Mouse (Mus musculus): ENCODE measurements around the gene Ppp2ca. TPM values are rescaled to one million over a fixed set of nuclear protein-coding genes. Genes with fewer than 3 reads are reported as not detected.
A peak's percentile ranks its signal among the peaks of the same experiment; 100 is the strongest.

Gene Ppp2ca
- 122 TPM in 2 replicates for polyA plus RNA-seq (2015; fragmentation: Nextera tagmentation; extraction: Ambion mirVana)

DNA sequence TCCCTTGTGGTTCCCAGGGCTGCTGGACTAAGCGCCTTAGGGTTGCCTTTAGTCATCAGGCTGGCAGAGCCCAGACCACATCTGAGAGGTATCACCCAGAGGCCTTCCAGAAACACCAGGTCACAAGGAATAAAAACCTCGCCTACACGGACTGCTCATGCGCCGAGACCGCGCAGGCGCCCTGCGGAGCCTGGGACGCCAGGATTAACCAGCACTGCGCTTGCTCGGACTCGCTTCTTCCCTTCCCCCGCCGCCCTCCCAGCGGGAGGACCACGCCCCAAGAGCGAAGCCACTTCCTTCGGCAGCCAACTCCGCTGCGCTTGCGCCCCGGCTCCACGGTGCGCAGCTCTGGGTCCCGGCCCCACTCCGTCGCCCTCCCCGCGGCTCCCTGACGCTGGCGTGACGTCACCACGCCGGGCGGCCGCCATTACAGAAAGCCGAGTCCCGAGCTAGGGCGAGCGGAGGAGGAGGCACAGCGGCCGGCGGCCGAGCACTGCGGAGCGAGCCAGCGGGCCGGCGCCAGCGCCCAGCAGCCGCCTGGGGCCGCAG, at the start of gene Ppp2ca:
Gene Ppp2ca, plus strand, starts transcription at position 284 of the 549 bp plus-strand sequence.
- Histone ChIP-seq H3K4me3 (peak within 1 kb of the TSS; percentile 98), H3K4me1 (replicated peaks) (peaks cover 38% of the 10 kb centered on the region), H3K27ac (peak within 1 kb of the TSS; percentile 100), H3K9ac (peak within 1 kb of the TSS; percentile 99), H3K9me3 (no peaks in the 10 kb centered on the region), H3K4me2 (peak within 1 kb of the TSS; percentile 86), H3K36me3 (no peaks in the 10 kb centered on the region), H3K27me3 (no peaks in the 10 kb centered on the region)
- peak; percentile 98 for ATAC-seq (ENCODE audit: low FRiP score)
- WGBS = under 1% methylated on average over 49 of the region's 53 CpGs

DNA sequence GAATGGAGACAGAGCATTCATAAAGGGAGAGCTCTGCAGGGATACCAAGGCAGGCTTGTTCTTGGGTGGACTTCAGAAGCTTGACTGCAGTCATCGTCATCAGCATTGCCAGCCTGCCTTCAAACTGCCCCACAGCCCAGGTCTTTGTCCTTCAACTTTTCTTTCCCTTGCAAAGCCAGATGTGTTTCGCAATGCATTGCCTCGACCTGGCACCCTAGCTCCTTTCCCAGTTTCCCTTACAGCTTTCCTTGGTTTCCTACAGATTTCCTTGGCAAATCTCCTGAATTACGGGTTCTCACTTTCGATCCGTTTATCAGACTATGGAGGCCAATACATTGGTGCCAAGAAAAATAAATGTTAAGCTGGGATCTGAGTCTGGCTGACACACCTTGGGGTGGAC, 45.1 kb upstream of the Ppp2ca start:
- Histone ChIP-seq H3K36me3 (no peaks in the 10 kb centered on the region), H3K4me2 (no peak overlapping the region), H3K4me1 (replicated peaks) (no peaks in the 10 kb centered on the region), H3K9me3 (no peaks in the 10 kb centered on the region), H3K27me3 (no peaks in the 10 kb centered on the region), H3K4me3 (no peak overlapping the region), H3K27ac (no peak overlapping the region), H3K9ac (no peak overlapping the region)
- ATAC-seq (ENCODE audit: low FRiP score) = no peak
- WGBS = 85% methylated on average over 6 of the region's 6 CpGs

DNA sequence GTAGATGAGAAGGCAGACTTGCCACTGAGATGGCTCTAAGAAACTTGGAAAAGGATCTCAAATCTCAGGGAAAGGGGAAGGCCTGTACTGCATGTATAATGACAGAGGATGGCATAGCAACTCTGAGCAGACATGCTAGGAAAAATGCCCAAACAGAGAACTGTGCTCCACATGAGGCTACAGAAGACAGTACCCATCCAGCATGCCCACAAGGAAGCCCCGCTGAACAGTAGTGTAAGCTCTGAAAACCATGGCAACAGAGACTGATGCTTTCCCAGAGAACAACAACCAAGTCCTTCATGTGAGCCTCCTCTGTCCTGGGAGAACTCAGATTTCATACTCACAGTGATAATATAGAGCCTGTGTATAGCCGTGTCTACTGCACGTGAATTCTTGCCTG, 43.8 kb upstream of the Ppp2ca start:
- 76% methylated on average over 3 of the region's 3 CpGs for WGBS
- no peak for ATAC-seq (ENCODE audit: low FRiP score)
- H3K4me1 ChIP-seq (replicated peaks) = no peaks in the 10 kb centered on the region
- H3K4me3 ChIP-seq = no peak overlapping the region
- no peak overlapping the region for H3K9ac ChIP-seq
- no peaks in the 10 kb centered on the region for H3K36me3 ChIP-seq
- H3K27me3 ChIP-seq = no peaks in the 10 kb centered on the region
- H3K27ac ChIP-seq = no peak overlapping the region
- no peaks in the 10 kb centered on the region for H3K9me3 ChIP-seq
- H3K4me2 ChIP-seq = no peak overlapping the region

DNA sequence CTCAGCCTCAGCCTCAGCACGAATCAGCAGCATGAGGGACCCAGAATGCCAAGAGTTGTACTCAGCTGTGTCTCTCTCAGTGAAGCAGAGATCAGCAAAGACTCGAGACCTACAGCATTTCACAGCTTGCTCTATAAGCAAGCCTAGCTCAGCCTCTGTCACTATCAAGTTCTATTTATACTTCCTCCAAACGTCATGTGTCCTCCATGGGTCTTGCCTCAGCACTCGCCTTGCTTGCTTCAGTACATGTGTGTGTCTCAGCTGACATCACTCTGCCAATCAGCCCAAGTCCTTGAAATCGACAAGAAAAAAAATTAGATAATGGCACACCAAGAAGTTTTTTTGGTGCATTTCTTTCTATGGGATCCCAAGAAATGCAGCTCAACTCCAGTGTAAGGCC, 42.3 kb upstream of the Ppp2ca start:
- no peaks in the 10 kb centered on the region for H3K27me3 ChIP-seq

DNA sequence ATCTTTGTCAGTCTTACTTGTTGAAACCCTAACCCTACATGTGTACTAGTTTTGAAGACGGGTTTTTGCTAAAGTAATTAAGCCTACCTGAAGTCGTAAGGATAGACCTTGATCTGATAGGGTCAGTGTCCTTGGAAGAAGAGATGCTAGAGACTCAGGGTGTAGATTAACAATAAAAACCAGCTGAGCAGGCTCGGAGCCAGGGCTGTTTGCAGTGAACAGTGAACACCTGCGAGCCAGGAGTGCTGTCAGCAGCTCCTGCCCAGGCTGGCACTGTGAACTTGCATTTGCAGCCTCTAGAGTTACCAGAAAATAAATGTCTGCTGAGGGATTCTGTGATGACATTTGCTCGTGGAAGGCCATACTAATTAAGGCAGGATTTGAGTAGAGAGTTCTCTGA, 39.5 kb upstream of the Ppp2ca start:
- no peak overlapping the region for H3K4me2 ChIP-seq
- no peaks in the 10 kb centered on the region for H3K36me3 ChIP-seq
- H3K9ac ChIP-seq = no peak overlapping the region
- 80% methylated on average over 5 of the region's 5 CpGs for WGBS
- no peaks in the 10 kb centered on the region for H3K9me3 ChIP-seq
- no peaks in the 10 kb centered on the region for H3K27me3 ChIP-seq
- ATAC-seq (ENCODE audit: low FRiP score) = no peak
- H3K4me3 ChIP-seq = no peak overlapping the region
- H3K4me1 ChIP-seq (replicated peaks) = no peaks in the 10 kb centered on the region
- no peak overlapping the region for H3K27ac ChIP-seq

More for the DNA sequence above, 42.3 kb upstream of the Ppp2ca start:
- Histone ChIP-seq H3K9ac (no peak overlapping the region), H3K4me1 (replicated peaks) (no peaks in the 10 kb centered on the region), H3K4me3 (no peak overlapping the region), H3K4me2 (no peak overlapping the region), H3K9me3 (no peaks in the 10 kb centered on the region), H3K27ac (no peak overlapping the region), H3K36me3 (no peaks in the 10 kb centered on the region)
- 85% methylated on average over 5 of the region's 5 CpGs for WGBS
- no peak for ATAC-seq (ENCODE audit: low FRiP score)

DNA sequence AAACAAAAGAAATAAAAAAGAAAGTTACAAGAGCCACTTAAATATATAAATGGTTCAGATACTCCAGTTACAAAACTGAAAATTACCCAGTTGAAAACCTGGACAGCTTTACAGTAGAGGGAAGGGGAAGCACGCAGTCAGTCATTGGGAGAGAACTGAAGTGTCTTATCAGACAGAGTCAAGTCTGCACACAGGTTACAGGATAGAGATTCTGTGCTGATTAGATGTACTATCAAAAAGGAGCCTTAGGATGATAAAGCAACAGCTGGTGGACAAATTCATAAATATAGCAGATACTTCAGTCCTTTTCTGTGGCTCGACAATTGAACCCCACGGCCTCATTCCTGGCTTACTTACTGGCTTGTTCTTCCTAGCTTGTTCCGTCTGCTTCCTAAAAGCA, 38.2 kb upstream of the Ppp2ca start:
- H3K4me2 ChIP-seq = no peak overlapping the region
- H3K36me3 ChIP-seq = no peaks in the 10 kb centered on the region
- no peak for ATAC-seq (ENCODE audit: low FRiP score)
- no peaks in the 10 kb centered on the region for H3K27me3 ChIP-seq
- no peak overlapping the region for H3K27ac ChIP-seq
- no peaks in the 10 kb centered on the region for H3K9me3 ChIP-seq
- no peak overlapping the region for H3K9ac ChIP-seq
- no peaks in the 10 kb centered on the region for H3K4me1 ChIP-seq (replicated peaks)
- WGBS = 97% methylated on average over 4 of the region's 4 CpGs
- H3K4me3 ChIP-seq = no peak overlapping the region

DNA sequence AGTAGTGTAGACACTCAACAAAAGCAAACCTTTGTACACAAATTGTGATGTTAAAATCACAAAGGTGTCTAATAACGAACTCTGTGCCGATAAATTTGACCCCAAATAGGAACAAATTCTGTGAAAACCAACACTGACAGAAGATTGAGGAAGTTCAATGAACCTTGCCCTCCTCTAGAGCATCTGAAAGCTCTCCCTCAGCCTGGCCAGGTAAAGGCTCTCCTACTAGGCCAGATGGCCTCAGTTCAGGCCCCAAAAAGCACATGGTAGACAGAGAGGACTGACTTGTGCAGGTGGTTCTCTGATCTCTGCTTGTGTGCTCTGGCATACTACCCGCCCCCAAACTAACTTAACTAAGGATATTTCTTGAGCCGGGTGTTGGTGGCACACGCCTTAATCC, 36.1 kb upstream of the Ppp2ca start:
- Histone ChIP-seq H3K9me3 (no peaks in the 10 kb centered on the region), H3K27me3 (no peaks in the 10 kb centered on the region), H3K4me3 (no peak overlapping the region), H3K4me2 (no peak overlapping the region), H3K27ac (no peak overlapping the region), H3K36me3 (no peaks in the 10 kb centered on the region), H3K9ac (no peak overlapping the region), H3K4me1 (replicated peaks) (no peaks in the 10 kb centered on the region)
- no peak for ATAC-seq (ENCODE audit: low FRiP score)
- WGBS = 96% methylated on average over 5 of the region's 5 CpGs

DNA sequence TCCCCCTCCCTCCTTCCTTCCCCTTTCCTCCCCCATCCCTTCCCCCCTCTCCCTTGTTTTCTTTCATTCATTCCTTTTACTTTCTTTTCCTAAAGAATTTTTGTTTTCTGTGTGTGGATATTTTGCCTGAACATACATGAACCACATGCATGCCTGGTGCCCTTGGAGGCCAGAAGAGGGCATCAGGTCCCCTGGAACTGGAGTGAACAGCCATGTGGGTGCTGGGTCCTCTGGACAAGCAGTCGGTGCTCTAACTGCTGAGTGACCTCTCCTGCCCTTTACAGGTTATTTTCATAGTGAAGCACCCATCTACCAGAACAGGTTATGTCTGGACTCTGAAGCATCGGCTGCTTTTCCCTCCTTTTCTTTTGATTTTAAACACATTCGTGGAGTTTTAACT, 34.1 kb upstream of the Ppp2ca start:
- no peak overlapping the region for H3K4me3 ChIP-seq
- H3K9ac ChIP-seq = no peak overlapping the region
- no peak for ATAC-seq (ENCODE audit: low FRiP score)
- H3K36me3 ChIP-seq = no peaks in the 10 kb centered on the region
- H3K27ac ChIP-seq = no peak overlapping the region
- WGBS = 50% methylated on average over 3 of the region's 3 CpGs
- H3K27me3 ChIP-seq = no peaks in the 10 kb centered on the region
- H3K9me3 ChIP-seq = no peaks in the 10 kb centered on the region
- no peak overlapping the region for H3K4me2 ChIP-seq
- H3K4me1 ChIP-seq (replicated peaks) = no peaks in the 10 kb centered on the region

DNA sequence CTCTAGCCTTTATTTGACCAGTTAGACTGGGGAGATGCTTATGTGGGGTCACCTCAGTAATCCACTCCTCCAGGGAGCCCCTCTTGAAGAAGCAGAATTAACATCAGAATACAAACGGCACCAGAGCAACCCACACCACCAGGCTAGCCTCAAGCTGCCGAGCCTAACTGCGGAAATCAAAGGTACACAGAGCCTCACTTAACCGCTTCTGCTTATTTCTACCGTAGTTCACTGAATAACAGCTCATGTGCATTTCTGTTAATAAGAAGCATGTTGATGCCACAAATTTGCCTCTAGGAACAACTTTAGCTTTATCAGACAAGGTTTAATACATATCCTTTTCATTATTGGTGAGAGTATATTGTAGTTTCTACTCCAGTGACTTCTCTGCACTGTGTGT, 32.6 kb upstream of the Ppp2ca start:
- Histone ChIP-seq H3K27ac (no peak overlapping the region), H3K4me1 (replicated peaks) (no peaks in the 10 kb centered on the region), H3K9ac (no peak overlapping the region), H3K27me3 (no peaks in the 10 kb centered on the region), H3K4me2 (no peak overlapping the region), H3K4me3 (no peak overlapping the region), H3K36me3 (no peaks in the 10 kb centered on the region), H3K9me3 (no peaks in the 10 kb centered on the region)
- 11% methylated on average over 5 of the region's 5 CpGs for WGBS
- no peak for ATAC-seq (ENCODE audit: low FRiP score)

DNA sequence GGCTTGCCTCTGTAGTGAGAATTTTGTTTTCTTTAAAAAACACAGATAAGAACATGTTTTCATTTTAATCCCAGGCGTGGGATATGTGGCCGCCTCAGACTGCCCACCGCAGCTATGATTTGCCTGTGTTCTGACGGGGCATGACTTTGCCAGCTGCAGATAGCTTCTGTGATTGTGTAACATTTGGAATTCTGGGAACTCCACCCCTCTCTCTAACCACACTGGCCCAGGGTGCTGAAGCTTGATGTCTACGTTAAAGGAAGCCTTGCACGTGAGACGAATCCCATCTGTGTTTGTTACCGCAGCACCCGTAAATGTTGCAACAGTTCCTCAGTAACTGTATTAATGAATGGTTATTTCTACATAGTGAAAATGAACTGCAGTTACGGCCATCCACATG, 26.7 kb upstream of the Ppp2ca start:
- Histone ChIP-seq H3K4me1 (replicated peaks) (no peaks in the 10 kb centered on the region; the same call in 1 of the 2 replicates), H3K27me3 (no peaks in the 10 kb centered on the region), H3K4me2 (no peak overlapping the region), H3K9me3 (no peaks in the 10 kb centered on the region), H3K9ac (no peak overlapping the region), H3K27ac (no peak overlapping the region), H3K4me3 (no peak overlapping the region), H3K36me3 (no peaks in the 10 kb centered on the region)
- ATAC-seq (ENCODE audit: low FRiP score) = no peak
- WGBS = 89% methylated on average over 10 of the region's 10 CpGs

DNA sequence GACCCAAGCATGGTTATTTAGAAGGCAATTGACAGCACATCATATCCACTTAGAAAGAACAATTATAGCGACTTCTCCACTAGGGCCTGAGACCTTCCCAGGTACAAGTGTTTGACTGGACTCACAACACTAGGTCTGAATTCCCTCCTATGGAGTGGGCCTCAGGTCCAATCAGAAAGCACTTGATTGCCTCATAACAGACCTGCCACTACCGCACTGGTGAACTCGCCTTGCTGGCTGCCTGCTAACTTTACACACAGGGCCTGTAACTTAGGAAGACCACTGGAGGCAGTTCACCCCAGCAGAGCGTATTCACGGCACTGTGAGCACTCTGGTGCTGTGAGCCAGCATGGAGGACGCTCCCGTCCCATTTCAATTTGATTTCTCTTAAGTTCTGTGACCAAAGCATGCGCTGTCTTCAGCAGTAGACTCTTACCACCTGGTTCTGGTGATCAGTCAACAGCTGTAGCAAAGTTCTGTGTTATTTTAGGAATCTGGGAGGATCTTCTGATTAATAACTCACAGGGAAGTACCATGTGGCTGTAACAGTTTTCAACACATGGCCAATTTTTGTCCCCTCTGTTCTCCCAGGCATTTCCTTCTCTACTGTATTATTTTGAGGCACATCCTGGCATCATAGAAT, 24.8 kb upstream of the Ppp2ca start:
- Histone ChIP-seq H3K9ac (no peak overlapping the region), H3K27ac (no peak overlapping the region), H3K27me3 (no peaks in the 10 kb centered on the region), H3K4me2 (no peak overlapping the region), H3K36me3 (no peaks in the 10 kb centered on the region), H3K9me3 (no peaks in the 10 kb centered on the region), H3K4me1 (replicated peaks) (no peaks in the 10 kb centered on the region; the same call in 1 of the 2 replicates), H3K4me3 (no peak overlapping the region)
- WGBS = 80% methylated on average over 8 of the region's 8 CpGs
- ATAC-seq (ENCODE audit: low FRiP score) = no peak

DNA sequence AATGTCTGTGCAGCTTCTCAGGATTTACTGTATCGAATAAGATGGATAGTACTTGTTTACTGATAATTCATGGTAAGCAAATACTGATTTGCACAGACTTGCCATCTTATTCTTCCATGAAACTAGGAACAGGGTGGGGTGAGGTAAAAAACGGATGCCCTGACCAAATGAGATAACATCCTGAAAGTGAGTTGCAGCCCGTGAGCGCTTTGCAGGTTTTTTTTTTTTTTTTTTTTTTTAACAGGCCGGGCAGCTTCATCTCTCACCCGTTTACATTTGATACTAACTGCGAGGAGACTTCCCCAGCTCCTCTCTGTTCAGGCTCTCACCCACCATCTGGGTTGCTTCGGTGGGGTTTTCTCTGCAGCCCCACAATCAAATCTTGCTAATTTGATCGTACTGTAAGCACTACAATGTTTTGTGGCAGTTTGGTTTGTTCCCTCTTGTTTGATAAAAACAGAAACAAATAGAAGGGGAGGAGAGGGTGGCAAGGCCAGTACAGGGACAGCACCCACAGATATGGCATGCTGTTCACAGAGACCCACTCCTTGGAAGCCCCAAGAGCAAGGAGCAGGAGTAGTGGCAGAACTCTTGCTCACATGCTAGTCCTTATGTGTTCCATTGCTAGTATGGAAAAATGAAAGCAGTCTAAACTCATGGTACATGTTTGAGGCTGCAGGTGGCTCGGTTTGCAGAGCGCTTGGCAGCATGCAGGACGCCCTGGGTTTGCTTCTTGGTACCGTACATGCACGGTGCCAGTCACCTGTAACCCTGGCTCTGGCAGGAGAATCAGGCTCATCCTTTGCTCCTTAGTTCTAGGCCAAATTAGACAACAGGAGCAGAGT, 23.6 kb upstream of the Ppp2ca start:
- Histone ChIP-seq H3K27ac (no peak overlapping the region), H3K9ac (no peak overlapping the region), H3K36me3 (no peaks in the 10 kb centered on the region), H3K9me3 (no peaks in the 10 kb centered on the region), H3K27me3 (no peaks in the 10 kb centered on the region), H3K4me3 (no peak overlapping the region), H3K4me2 (no peak overlapping the region), H3K4me1 (replicated peaks) (peaks cover under 1% of the 10 kb centered on the region; the same call in 1 of the 2 replicates)
- WGBS = 83% methylated on average over 14 of the region's 14 CpGs
- no peak for ATAC-seq (ENCODE audit: low FRiP score)

All from hindbrain, embryonic 13.5 days (tissue).